Mouse (Mus musculus) retina, adult 2 months (tissue): ENCODE measurements around the gene Narfl.
A peak's percentile ranks its signal among the peaks of the same experiment; 100 is the strongest.
"Not testable (repeated sequence)": the region's sequence is repeated elsewhere in the genome, so short reads cannot be mapped to it uniquely, and the experiment has no call there.

ENCODE experiments used
- DNase-seq: peaks from one replicate; pipeline ENCODE4 v3.0.0-alpha.2; 2012; ENCODE audit warnings: low read depth, low spot score

The Narfl gene

DNA sequence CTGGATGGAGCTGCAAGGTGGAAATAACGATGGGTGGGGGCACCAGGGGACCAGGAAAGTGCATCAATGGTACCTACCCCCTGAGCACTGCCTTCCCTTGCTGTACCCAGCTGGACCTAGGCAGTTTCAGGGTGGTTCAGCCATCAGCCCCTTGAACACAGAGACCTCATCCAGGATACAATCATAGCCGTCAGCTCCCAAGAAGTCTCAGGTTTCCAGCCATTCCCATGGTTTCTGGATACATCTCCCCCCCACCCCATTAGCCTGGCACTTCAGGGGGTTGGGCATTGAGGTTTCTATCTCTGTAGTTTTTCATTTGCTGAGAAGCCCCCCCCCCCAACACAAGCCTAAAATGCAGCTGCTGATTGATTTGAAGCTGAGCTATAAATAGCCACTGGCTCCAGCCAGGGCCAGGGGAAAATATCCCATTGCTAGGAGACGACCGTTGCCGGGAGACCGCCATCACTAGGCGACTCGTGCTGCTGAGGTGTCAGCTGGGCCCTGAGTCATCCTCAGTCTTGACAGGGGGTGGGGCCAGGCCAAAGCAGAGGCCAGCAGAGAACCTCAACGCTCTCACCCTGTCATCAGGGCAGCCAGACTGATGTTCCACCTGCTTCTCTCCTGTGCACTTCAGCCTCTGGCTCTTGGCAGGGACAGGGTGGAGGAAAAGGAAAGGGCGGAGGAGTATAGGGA, 29.4 kb downstream of the Narfl start:
- no peak for DNase-seq

DNA sequence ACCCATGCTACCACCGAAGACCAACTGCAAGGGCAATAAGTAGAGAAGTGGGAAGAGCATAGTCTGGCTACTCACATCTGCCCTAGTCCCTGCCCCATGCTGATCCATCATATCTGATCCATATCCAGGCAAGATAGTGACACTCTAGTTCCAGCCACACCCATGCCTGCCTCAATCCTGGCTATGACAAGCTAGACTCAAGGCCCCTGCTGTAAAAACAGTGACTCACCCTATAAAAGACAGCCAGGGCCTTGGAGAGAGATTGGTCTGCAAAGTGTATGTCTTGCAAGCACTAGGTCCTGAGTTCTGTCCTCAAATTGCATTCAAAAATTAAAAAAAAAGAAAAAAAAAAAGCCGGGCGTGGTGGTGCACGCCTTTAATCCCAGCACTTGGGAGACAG, 32.9 kb downstream of the Narfl start:
- DNase-seq = no peak

DNA sequence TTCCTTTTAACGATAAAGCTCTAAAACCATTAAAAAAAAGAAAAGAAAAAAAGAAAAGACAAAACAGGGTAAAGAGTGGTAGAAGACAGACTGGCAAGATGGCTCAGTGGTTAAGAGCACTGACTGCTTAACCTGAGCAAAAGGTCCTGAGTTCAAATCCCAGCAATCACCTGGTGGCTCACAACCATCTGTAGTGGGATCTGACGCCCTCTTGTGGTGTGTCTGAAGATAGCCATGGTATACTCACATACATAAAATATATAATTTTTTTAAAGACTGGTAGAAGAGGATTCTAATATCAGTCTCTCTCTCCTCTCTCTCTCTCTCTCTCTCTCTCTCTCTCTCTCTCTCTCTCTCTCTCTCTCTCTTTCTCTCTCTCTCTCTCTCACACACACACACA, 33.9 kb downstream of the Narfl start:
- not testable (repeated sequence) for DNase-seq

DNA sequence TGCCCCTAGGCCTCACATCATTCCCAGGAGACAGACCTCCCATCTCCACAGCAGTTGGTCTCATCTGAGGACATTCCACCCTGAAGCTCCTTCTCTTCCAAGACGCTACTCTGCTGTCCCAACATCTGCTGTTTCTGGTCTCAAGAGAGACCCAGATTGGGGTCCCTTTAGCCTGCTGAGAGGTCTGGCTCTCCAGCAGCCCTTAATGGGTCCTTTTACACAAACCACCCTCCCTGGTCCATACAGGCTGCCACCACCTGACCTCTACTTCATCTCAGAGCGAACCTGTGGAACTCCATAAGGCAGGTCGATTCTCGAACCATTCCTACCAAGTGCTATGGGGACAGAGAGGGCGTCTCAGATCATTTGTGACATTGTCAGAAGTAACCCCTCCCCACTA, 34.5 kb downstream of the Narfl start:
- DNase-seq = no peak

DNA sequence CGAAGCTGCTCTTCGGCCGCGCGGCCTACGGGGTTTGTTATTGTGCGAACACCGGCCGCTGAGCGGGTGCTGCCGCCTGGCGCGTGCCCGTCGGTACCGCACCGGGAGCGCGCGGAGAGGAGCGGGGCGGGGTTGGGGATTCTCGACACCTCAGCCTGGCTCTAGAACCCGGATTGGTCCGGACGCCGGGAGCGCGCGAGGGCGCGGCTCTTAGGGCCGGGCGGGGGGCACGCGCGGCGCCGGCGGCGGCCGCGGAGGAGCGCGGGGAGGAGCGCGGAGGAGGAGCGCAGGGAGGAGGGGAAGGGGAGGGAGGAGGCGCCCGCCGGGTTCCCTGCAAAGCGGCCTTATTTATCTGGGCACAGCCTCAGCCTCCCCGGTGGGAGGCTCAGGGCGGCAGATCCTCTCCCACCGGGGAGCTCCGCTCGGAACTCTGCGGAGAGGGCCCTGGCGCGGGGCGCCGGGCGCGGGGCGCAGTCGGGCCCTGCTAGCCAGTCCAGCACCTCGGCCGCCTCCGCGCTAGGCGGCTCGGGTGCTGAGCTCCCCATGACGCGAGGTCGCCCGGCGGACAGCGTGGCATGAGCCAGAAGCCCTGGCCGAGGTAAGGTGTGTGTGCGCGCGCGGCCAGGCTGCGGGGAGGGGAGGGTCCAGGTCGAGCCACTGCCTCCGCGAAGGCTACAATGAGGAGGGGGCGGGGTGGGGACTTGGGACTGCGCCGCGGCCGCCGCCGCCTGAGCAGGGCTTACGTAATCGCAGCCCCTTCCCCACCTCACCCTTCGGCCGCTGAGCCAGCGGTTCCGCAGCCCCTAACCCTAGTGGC, 35.4 kb downstream of the Narfl start, which contains the start of gene Fbxl16:
Fbxl16 (plus strand) TSS at position 297 of the 817 bp plus-strand sequence.
- peak; percentile 88 for DNase-seq

DNA sequence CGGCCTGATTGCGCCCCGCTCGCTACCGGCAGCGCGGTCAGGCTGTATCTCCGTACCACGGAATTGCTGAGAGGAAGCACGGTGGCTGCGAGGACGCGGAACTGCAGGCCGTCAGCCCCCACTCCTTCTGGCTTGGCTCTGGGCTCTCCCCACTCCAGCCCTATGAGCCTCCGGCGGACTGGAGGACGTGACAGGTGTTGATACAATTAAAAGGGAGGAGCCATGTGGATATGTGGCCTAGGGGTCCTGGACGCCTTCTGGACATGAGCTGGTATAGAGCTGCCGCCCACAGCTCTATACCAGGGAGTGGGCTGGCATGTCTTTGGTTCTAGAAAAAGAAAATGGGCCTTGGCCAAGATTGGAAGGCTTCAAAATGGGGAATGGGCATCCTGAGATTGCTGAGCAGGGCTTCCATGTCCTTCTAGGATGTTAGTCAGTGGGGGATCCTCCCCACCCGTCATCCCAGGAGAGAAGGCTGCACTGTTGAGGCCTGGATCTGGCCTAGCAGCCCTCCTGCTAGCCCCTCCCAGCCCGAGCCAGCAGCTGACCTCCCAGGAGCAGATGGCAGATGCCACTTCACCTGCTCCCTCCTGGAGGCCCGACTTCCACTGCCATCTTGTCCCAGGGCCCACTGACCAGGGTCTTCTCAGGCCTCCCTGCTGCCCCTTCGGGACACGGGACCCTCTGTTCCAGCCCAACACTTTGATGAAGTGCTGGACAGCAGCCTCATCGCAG, 36.2 kb downstream of the Narfl start:
- DNase-seq = no peak

DNA sequence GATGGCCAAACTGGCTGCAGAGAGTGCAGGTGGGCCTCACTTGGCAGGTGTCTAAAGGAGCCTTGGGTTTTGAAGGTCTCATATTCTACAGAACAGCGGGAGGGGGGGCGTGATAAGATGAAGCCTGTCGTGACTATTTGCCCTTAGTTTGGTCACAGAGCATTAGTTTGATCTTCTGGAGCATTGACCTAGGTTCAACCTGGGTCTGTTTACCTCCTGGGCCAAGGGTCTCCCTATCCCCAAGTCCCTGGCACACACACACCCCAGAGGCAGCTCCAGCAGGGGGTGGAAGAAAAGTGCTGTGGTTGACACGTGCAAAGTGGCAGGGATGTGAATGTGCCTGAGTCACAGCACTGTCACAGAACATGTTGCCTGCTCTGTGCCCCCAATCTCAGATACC, 37.3 kb downstream of the Narfl start:
- DNase-seq = no peak

DNA sequence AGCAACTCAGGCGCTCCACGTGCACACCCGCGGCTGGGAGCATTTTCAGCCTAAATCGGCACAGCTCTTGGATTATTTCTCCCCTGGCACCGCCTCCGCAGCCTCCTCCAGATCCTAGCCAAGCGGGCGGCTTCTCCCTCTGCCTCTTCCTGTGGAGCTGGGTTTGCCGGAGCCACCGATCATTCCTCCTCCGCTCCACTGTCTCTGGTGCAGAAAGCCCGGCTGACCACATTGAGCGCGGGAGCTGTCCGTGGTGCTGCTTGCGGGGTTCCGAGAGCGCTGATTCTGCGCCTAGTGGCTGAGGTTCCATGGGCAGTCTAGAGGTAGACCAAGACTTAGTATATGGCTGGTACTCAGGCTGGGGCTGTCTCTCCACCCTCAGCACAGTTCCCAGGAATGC, 39.9 kb downstream of the Narfl start:
- DNase-seq = no peak

DNA sequence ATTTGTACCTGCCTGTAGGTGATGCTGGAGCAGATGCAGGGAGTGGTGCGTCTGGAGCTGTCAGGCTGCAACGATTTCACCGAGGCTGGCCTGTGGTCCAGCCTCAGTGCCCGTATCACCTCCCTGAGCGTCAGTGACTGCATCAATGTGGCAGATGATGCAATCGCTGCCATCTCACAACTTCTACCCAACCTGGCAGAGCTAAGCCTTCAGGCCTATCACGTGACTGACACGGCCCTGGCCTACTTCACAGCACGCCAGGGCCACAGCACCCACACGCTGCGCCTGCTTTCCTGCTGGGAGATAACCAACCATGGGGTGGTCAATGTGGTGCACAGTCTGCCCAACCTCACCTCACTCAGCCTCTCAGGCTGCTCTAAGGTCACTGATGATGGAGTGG, 44.1 kb downstream of the Narfl start:
- no peak for DNase-seq

DNA sequence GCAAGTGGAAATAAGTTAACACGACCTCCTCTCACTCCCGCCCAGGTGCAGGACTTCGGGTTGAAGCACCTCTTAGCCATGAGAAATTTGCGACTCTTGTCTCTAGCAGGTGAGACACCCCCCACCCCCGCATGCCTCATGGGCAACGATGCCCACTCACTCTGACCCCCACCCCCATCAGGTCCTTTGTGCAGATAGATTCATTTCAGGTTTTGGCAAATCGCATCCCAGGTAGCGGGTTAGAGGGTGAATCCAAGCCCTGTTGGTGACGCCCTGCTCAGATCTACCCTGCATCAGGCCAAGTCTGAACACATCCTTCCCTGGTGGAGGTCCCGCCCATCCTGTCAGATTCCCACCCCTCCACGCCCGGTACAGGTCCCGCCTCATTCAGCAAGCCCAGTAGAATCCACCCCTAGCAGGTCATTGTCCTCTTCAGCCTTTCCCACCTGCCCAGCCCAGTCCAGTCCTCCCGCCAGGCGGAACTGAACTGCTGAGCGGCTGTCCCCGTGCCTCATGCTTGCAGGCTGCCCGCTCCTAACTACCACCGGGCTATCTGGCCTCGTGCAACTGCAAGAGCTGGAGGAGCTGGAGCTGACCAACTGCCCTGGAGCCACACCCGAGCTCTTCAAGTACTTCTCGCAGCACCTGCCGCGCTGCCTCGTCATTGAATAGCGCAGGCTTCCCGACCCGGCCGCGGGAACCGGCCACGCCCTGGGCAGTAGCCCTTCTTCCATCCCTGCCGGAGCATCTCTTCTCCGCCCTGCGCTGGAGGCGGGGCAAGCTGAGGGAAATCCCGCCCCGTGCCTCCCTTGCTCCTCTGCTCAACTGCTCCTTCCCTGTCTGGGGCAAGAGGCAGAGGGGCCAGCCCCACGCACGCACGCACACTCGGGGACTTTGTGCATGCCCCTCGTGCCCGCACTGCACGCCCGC, 45.5 kb downstream of the Narfl start:
- no peak for DNase-seq

DNA sequence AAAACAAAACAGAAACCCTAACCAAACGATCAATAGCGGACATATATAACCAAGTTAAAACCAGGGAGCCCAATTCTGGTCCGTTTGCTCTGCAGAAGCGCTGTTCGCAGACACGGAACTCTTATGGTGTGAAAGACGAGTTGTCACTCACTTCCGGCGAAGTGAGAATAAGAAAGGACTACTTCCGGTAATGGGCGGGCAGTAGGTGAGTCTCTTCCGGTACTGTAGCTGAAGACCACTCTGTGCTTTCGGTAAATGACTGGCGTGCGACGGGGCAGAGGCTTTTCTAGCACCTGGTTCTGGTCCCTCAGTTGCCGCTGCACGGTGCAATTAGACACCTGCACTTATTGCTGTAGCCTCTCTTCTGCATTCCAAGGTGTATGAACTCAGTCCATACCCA, 49.9 kb downstream of the Narfl start, which contains the start of gene Wdr24:
Wdr24 (plus strand) TSS at position 176 of the 400 bp plus-strand sequence.
- peak; percentile 83 for DNase-seq

DNA sequence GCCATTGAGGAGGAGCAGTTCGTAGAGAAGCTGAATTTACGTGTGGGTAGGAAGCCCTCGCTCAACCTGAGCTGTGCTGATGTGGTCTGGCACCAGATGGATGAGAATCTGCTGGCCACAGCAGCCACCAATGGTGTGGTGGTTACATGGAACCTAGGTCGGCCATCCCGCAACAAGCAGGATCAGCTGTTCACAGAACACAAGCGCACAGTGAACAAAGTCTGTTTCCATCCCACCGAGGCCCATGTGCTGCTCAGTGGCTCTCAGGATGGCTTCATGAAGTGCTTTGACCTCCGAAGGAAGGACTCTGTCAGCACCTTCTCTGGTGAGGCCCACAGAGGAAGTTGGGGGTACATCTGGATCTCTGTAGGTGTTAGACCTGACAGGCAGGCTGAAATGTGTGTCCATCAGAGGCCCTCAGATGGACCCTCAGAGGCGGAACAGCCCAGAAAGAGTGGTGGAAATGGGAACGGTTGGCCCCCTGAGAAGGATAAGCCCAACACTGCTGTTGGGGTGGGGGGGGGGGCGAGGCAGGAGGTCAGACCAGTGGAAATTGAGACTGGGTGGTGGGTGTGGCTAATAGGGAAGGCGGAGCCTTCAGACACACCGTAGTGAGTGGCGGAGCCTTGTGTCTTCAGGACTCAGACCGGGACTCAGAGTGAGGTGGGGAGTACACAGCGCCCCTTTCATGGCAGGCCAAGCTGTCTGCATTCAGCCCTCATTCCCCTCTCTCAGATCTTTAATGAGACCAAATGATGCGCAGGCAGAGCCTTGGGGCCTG, 51.0 kb downstream of the Narfl start:
- DNase-seq = no peak

DNA sequence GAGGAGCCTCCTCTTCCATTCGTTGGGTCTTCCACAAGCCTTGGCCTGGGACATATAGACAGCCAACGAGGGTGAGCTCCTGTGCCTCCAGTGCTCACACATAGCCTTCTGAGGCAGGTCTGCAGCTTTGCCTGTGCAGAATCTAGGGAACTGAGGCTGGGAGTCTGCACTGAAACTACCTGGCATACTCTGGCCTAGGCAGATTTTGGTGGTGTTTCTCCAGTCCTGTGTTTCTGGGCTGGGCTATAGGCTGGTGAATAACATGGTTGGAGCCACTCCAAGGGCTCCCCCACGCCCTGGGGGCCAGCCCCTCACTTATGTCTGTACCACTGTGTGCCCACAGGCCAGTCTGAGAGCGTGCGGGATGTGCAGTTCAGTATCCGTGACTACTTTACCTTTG, 51.7 kb downstream of the Narfl start:
- no peak for DNase-seq

DNA sequence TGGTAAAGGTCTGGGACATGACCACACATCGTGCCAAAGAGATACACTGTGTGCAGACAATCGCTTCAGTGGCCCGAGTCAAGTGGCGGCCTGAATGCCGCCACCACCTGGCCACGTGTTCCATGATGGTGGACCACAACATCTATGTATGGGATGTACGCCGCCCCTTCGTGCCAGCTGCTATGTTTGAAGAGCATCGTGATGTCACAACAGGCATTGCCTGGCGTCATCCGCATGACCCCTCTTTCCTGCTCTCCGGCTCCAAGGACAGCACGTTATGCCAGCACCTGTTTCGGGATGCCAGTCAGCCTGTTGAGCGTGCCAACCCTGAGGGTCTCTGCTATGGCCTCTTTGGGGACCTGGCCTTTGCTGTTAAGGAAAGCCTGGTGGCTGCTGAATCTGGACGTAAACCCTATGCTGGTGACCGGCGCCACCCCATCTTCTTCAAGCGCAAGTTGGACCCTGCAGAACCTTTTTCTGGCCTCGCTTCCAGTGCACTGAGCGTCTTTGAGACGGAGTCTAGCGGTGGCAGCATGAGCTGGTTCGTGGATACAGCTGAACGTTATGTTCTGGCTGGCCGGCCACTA, 52.5 kb downstream of the Narfl start:
- DNase-seq = no peak

DNA sequence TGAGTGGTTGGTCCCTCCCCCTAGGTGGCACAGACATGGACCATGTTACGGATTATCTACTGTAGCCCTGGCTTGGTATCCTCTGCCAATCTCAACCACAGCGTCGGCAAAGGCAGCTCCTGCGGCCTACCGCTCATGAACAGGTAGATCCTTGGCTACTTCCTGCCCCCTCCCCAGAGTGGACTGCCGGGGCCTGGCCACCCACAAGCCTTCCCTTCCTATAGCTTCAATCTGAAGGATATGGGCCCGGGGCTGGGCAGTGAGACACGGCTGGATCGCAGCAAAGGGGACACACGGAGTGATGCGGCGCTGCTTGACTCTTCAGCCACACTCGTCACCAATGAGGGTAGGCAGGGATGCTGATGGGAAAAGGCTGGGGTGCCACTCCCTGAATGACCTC, 53.4 kb downstream of the Narfl start:
- no peak for DNase-seq

DNA sequence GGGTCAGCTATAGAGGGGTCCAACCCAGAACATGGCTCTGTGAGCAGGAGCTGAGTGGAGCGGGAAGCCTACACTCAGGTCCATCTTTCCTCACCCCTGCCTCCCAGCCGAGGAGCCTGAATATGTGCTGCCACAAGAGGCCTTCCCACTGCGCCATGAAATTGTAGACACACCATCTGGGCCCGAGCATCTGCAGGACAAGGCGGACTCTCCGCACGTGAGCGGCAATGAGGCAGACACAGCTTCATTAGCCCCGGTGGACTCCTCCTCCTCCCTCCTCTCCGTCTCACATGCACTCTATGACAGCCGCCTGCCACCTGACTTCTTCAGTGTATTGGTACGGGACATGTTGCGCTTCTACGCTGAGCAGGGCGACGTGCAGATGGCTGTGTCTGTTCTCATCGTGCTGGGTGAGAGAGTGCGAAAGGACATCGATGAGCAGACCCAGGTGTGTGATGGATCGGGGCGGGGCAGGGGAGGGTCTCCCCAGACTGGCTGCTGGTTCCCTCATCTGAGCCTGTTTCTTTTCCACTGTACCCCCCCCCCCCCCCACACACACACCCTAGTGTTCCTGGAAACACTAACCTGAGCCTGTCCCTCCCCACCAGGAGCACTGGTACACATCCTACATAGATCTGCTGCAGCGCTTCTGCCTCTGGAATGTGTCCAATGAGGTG, 54.1 kb downstream of the Narfl start:
- no peak for DNase-seq

DNA sequence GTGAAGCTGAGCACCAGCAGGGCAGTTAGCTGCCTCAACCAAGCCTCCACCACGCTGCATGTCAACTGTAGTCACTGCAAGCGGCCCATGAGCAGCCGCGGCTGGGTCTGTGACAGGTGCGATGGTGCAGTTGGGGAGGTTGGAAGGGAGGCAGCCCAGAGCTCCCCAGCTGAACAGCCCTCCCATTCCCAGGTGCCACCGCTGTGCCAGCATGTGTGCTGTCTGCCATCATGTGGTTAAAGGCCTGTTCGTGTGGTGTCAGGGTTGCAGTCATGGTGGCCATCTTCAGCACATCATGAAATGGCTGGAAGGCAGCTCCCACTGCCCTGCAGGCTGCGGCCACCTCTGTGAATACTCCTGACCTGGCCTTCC, 54.6 kb downstream of the Narfl start:
- DNase-seq = no peak

DNA sequence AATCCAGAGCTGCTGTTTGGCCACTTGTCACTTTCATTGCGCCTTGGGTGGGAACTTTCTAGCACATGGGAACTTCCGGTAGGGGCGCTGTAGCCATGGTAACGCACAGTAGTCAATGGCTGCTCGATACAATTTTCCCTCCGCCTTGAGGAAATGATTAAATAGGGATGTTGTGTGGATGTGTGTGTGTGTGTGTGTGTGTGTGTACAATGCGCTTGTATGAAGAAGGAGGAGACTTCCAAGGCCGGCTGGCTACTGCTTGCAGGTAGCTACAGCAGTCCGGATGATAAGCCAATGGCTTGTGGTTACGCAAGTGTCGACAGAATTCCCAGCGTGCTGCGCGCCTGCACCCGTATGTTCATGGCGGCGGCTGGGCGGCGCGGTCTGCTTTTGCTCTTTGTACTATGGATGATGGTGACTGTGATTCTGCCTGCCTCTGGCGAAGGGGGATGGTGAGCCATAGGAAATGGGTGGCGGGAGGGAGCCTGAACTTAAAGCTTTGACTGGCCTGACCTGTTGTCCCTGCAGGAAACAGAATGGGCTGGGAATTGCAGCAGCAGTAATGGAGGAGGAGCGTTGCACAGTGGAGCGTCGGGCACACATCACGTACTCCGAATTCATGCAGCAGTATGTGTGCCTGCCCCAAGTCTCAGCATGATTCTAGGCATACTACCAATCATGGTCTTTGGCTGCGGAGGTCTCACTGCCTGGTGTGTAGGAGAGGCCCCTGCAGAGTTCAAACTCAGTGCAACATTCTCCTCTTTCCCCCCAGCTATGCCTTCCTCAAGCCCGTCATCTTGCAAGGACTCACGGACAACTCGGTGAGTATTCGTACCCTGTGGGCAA, 55.4 kb downstream of the Narfl start, which contains the start of gene Jmjd8:
Jmjd8 (plus strand) TSS at position 156 of the 846 bp plus-strand sequence.
- peak; percentile 68 for DNase-seq
